Mouse (Mus musculus) heart, postnatal 0 days (tissue): ENCODE results near the gene H2afz.

Source experiments
- CTCF ChIP-seq: IDR thresholded peaks from 2 replicates; pipeline ENCODE4 v1.5.1; 2016; ENCODE audit warnings: antibody characterized with exemption, control low read depth, low read depth
- EP300 ChIP-seq: IDR thresholded peaks from 2 replicates; pipeline ENCODE4 v1.6.1; 2016; ENCODE audit warnings: antibody characterized with exemption, low read depth

- TF ChIP-seq CTCF = no peak
- no peak for TF ChIP-seq EP300
Measured at GRCm38 (mm10) chr3:137880109-137880748, 15.9 kb downstream of the H2afz start.
